Mouse (Mus musculus) megakaryocyte-erythroid progenitor cell, adult 5-6 weeks (primary cell): ENCODE measurements around the gene Gm37240. TPM values are rescaled to one million over a fixed set of nuclear protein-coding genes. Genes with fewer than 3 reads are reported as not detected.

ENCODE experiments used
- ATAC-seq: replicated peaks from 2 replicates; pipeline ENCODE4 v1.8.0; 2016; ENCODE audit warnings: mild to moderate bottlenecking, inconsistent platforms; ENCODE audit not compliant: severe bottlenecking, poor library complexity, low FRiP score, low TSS enrichment
- total RNA-seq, 2 experiments: library from RNA; stranded (forward) in 1 of 2; stranded (reverse) in 1 of 2; fragments of 200-1000, 215-1000 nt in 1 of 2; fragments of >200 nt in 1 of 2; fragmentation: Nextera tagmentation in 1 of 2; gene quantifications; 2 replicates each; pipeline ENCODE4 v1.2.3; 2014 to 2017

Gm37240 gene
- total RNA-seq, 2 experiments from 2014 or later, result not detected

DNA sequence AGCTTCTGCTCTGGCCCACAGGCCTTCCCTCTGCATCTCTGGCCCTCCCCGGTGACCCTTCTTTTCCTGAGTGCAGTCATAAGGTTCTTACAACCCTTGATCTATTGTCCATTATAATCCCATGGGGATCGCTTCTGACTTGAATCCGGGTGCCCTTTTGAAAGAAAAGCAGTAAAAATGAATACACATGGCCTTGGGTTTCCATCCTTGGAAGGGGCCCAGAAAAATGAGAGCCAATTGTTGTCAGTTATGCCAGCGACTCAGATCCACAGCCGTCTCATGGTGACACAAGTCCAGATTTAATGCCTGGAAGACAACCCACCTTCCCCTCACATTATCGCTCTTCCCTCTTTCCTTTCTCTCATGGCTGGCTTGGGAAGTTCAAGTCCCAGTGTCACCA is 1405.2 kb downstream of the Gm37240 start:
- ATAC-seq, result no peak

DNA sequence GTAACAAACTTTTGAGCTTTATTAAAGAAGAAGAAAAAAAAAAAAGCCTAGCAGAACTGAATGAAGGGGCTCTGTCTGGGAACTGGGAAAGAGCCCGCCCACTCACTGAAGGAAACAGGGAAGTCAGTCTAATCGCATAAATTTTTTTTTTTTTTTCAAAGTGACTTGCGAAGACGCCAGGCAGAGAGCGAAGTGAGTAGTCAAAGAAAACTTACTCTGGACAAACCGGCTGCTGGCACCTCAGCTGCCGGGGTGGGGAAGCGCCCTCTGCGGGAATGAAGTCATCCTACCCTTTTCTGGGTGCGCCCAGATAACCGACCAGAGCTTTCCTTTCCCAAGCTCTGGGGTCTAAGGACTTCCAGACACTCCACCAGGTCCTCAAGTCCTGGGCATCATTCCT is 1406.2 kb downstream of the Gm37240 start:
- ATAC-seq, result no peak

DNA sequence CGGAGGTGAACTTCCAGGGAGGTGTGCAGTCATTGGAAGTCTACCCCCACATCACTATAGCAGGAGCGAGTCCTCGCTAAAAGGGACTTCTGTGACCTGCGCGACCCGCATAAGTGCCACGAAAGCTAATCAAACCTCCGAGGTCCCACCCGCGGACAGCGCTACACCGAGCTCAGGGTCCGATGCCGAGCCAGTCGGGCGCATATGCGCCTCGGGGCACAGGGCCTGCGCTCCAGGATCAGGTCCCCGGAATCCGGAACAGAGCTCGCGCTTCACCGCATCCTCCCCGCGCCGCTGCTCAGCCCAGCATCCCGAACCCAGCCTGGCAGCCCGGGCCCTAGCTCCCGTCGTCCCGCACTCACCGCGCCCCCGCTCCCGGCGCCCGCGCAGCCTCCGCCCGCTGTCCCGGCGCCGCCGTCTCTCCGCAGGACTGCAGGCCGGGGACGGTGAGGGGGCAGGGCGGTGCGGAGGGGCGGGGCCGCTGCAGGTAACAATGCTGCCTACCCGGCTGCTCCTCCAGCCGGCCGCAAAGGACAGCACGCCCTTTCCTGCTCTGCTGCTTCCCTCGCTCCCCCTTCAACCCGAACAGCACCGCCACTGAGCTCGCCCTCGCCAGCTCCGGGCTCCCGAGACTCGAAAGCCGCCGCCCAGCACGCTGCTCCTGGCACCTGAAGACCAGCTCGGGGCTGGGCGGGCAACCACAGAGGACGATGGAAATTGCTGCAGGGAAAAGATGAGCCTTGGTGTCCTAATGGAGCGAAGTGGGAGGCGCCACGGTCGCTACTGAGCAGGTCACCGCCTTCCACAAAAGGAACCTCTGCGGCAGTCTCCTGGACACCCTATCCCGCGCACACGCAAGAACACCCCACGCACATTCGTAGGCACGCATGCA is 1407.1 kb downstream of the Gm37240 start, which contains the start of gene Fhdc1:
Gene Fhdc1, minus strand, starts transcription at position 424 of the 892 bp plus-strand sequence.
- peak; percentile 54 for ATAC-seq

DNA sequence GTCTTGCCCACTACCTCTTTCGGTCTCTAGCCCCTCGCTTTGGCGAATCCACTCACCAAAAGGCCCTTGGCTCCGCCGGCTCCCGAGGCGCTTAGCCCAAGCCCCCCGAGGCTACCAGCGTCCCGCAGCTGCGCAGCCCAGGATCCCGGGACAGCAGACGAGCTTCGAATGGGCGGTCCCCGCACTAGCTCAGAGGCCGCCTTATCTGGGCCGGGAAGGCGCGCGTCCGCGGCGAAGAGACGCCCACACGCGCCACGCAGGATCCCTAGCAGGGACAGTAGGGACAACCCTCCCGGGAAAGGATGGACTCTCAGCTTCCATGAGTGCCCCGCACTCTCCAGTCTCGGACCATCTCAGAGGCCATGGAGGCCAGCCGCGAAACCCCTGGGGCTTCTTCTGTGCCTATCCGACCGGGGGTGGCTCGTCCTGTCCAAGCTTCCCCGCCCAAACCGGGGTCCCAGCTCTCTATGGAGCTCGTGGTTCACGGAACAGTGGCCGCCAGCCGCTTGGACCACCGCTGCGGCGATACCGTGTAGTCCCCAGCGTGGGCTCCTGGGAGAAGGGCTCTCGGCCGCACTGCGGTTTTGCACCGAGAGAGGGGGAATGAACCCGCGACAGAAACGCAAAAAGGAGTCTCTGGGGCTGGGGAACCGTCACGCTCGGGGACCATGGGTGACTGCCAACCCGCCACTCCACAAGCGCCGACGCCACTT is 1407.9 kb downstream of the Gm37240 start:
- ATAC-seq, result peak; percentile 75

DNA sequence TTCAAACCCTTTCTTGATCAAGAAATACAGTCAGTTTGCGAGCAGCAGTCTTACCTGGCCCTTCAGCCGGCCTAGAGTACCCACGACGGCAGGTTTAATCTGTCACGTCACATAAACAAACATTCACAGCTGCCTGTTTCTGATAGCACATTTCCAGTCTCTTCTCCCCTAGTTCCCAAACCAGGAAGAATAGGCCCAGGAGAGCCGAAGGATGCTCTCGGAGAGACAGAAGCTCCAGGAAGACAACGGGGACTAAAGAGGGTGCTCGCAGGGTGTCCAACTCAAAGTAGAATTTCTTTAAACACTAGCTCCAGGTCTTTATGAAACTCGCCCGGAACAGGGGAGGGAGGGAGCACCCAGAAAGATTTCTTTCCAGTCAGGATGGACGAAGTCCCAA is 1408.4 kb downstream of the Gm37240 start:
- ATAC-seq, result no peak

DNA sequence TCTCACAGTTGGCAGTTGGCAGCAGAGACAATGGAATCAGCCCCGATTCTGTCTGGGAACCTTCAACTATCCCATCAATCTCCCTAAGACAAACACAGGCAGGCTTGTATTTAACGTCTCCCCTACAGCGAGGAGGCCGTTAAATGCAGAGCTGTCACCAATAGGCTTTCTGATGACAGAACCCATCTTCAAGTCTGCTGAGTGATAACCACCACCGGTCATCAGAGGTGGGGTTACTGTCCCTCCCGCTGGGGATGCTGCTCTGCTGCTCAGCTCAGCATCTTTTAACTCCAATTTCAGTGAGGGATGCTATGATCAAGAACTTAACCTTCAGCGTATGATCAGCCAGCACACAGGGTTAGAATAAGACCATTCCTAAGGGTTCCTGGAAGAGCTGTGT is 1409.1 kb downstream of the Gm37240 start:
- ATAC-seq, result no peak

DNA sequence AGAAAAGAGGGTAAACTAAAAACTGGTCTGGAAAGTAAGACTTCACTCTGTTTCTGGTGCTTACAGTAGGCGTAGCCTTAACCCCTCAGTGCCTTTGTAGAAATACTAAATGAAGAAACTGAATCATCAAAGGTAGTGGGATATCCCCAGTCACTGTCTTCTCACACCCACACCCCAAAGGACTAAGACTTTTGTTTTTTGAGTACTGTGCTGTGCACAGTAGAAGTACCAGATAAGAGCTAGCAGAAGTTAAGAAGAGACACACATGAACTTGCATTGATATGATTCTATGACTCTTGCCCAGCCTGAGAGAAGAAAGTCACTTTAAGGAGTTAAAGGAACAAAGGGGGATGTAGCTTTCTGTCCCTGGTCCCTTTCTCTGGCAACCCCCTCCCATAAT is 1409.8 kb downstream of the Gm37240 start:
- 0 out of 2 replicates have a peak, but pooled peaks have one; percentile 25 for ATAC-seq

DNA sequence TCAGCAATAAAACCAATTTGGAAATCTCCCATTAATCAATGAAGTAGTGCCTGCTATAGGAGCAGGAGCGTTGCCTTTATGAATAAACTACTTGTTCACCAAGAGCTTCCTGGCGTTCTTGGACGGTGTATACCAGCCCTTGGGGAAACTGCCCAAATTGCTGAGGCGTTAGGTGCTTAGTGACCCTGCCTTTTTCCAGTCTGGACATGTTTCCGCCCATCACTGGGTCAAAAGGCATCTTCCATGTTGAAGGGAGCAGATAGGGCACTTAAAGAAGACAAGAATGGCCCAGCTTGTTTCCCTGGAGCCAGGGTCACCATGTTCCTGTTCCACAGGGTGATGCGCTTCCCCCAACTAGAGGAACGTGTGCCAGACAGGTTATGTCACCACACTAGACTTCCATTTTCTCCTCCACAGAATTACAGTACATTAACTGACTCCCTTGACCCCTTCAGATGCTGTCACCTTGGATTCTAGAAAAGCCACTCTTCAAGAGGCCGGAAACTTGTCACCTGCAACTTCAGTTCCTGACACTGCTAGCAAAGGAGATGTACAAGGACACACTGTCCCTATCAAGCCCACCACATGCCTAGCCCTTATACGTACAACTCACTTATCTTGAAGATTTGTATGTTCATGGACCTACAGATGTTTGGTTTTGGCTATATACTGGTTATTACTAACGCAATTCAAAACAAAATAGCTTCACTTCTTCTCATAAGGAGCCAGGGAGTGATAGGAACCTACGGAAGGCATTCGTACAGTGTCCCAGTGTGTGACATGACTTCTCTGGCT is 1412.1 kb downstream of the Gm37240 start:
- ATAC-seq, result no peak

DNA sequence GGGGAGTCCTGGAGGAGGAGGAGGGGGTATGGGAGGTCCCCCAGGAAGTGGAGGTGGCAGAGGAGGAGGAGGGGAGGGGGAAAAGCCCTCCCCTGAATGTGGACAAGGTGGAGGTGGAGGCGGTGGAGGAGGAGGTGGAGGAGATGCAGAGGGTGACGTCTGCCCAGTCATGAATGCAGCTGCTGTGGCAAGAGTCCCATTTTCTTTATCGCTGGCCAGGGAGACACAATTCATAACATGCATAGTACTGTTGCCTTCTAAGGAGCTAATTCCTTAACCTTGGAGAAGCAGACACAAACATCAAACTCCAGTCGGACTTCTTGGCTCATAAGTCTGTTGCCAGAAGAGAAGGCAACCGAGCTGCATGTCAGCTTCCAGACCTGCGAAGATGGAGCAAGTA is 1412.9 kb downstream of the Gm37240 start:
- no peak for ATAC-seq

DNA sequence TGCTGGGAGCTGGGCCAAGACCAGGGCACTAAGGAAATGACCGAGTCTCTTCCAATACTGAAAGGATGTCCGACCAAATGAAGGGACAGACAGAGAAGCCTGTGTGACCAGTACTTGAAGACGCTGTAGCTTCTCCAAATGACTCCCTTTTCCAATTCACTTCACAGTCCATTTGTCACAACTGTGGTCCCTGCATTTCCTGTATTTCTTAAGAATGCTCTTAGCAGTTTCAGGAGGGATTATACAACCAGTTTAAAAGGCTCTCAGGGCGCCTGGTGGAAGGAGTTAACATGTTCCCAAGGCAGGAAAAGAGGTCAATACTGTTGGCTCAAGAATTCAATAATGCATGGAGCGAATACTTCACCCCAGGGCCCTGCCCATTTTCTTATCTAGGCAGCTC is 1414.4 kb downstream of the Gm37240 start:
- no peak for ATAC-seq

DNA sequence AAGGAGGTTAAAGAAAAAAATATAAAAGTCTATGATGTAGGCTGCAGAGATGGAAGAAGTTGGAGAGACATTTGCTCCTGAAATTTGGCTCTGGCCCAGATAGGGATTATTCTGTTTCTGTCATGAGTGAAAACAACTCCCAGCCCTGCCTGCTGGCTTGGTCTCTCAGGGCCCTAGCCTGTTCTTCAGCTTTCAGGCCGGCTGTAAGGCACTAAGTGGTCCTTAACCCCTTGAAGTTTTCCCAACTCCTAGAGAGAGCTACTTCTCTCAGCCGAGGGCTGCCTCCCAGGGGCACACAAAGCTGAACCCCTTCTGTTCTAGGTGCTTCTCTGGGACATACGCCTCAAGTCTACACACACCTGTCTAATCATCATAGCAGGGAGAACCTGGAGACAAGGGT is 1414.8 kb downstream of the Gm37240 start:
- no peak for ATAC-seq

DNA sequence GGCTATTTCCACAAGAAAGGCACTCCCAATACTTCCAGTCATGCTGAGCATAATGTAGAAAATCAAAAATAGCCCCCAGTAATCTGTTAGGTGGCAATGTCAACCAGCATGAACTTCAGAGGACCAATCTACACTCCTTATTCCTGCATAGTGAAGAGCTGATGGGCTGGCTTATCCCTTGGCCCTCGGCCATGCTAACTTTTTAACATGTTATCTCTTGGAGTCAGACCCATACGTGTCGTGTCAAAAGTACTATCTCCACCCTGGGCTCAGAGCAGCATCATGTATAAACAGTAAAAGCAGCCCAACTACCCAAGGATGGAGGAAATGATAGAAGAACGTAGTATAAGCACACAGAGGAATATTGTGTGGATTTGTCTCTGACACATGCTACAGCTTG is 1416.2 kb downstream of the Gm37240 start:
- ATAC-seq, result peak; percentile 79

DNA sequence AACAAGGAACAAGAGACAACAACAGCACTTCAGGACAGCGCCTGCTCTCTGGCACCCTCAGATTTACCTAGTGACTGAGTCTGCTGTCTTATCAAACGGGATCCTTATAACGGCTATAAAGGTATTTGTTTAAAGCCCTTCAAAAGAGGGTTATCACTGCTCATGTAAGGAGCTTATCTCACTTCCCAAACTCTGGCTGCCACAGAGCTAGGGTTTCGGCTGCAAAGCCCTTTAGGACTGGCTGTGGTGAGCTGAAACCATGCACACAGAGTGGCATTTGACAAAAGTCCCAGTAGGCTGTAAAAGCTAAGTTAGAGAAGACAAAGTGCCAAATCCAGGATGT is 1419.2 kb downstream of the Gm37240 start:
- ATAC-seq, result peak; percentile 42

DNA sequence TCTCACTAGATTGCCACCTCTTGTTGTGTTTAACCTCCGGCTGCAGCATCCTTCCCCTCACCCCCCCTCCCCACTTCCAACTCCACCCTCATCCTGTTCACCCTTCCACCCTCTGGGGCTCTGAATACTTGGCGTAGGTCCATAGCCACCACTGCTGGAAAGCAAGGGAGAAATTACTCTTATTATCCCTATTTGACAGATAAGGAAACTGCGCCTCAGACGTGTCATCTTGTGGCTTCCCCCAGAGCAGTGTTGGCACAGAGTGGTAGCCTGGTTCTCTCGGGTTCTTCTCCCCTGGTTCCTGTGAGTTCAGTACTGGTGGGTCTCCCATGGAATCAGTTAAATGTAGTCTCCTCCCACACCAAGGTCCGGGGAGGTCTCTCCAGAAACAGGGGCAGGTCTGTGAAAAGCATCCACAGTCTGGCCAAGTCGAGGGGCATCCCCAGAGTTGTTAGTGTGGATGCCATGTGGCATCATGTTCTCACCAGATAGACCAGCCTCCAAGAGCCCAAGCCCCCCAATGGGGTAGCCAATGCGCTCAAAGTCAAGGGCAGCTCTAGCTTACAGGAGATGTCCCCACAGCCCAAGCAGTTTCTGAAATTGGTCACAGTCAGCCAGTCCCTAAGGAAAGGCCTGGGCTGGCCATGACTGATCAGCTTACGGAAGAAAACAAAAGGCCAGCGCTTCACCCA is 1419.8 kb downstream of the Gm37240 start:
- peak; percentile 25; the same call in 1 of the 2 replicates for ATAC-seq

DNA sequence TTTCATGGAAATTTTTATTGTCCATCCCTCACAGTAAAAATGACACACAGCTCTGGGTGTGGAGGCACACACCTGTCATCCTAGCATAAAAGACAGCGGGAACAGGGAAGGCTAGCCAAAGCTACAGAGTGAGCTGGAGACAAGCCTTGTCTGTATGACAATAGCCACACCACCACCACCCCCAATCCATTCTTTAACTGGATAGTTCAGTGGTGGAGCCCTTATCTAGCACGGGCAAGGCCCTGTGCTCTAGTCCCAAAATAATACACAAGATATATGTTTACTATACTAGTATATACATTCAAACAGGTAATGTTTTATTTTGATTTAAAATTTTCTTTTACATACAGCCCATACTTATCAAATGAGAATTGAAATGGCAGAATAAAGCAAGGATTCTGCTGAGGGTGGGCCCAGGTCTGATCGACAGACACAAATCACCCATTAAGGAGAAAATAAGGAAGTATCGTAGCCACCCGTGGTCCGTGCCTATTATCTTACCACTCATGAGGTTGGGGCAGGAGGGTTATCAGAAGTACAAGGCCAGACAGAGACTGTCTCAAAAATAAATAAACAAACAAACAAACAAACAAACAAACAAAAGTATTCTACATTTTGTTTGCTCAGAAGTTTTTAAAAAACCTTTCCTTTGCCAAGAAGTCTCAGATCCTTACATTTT is 1421.4 kb downstream of the Gm37240 start:
- peak; percentile 31 for ATAC-seq

DNA sequence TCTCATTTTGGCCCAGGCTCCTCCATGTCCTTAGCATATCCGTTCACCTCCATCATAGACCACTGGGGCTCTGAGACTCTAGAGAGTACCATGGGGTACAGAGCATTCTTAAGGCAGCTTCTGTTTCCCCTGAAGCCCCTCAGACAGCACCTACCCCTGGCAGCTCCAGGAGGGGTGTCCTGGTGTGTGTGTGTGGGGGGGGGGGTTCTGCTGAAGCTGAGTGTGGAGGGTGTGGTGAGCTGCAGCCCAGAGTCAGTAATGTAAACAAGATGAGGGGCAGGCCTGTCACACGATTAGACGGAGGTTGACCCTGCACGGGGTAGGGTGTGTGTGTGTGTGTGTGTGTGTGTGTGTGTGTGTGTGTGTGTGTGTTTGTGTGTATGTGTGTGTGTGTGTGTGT is 1425.6 kb downstream of the Gm37240 start:
- ATAC-seq, result peak; percentile 25

DNA sequence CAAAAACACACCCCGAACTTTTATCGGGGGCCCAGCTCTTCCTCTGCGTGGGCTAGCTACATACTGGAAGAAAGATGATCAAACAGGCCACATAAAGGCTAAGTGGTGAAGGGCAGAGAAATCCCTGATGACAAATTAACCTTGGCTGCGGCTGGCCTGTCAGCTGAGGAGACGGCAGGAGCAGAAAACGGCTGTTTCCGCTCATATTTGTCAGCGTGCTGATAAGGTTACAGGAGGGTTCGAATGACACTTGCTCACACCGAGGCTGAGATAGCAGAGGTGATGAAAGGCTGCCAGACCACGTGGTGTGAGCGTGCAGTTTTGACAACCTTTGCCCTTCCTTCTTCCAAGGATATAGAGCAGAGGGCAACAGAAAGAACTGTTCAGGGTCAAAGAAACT is 1426.4 kb downstream of the Gm37240 start:
- peak; percentile 85 for ATAC-seq

DNA sequence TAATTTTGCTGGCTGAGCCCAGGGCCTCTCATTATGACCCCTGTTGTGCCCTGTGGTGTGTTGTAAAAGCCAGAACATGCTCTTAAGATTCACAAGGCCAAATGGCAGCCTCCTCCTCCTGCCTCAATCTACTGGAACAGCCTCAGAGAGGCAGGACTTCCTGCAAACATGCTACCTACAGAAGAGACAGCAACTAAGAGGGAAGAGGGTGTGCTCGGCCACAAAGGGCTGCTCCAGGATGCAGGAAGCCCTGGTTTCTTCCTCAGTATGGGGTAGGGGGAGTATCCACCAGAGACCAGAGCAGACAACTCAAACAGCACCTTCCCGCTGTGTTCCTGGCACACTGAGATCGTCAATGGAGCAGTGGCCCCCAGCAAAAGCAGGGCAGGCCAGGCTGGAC is 1426.8 kb downstream of the Gm37240 start:
- no peak for ATAC-seq
